Mouse (Mus musculus) spleen, adult 2 months (tissue): ENCODE measurements at regions not wholly inside any gene's neighbourhood (a gene's known extent, or its start where the extent isn't known, plus 50 kb on each side); places are given as distances from the start of the nearest gene placed in this dataset.

ENCODE experiments used
- DNase-seq, 2 experiments: peaks; one replicate each; pipeline versions ENCODE4 v3.0.0 to v3.0.0-alpha.2; 2012 to 2021; ENCODE audit warnings: low spot score in 2 of 2, low read depth in 1 of 2
- H3K27ac ChIP-seq: fragments of 200-500 bp; 2 replicates; pipeline ENCODE4 v1.5.1; 2012; ENCODE audit warnings: low read length, inconsistent platforms; ENCODE audit not compliant: insufficient read depth
- H3K27me3 ChIP-seq: fragments of 200-500 bp; 2 replicates; pipeline ENCODE4 v1.6.1; 2012; ENCODE audit warnings: mild to moderate bottlenecking, moderate library complexity, low read length, inconsistent platforms; ENCODE audit not compliant: control insufficient read depth, insufficient read depth
- H3K36me3 ChIP-seq: fragments of 200-500 bp; 2 replicates; pipeline ENCODE4 v1.6.1; 2012; ENCODE audit warnings: mild to moderate bottlenecking, low read length, inconsistent platforms; ENCODE audit not compliant: control insufficient read depth, insufficient read depth
- H3K4me1 ChIP-seq: fragments of 200-500 bp; 2 replicates; pipeline ENCODE4 v1.6.1; 2011; ENCODE audit warnings: inconsistent platforms; ENCODE audit not compliant: control insufficient read depth, insufficient read depth, insufficient read length
- H3K4me3 ChIP-seq: fragments of 200-500 bp; 2 replicates; pipeline ENCODE4 v1.5.1; 2011; ENCODE audit warnings: mild to moderate bottlenecking, inconsistent platforms; ENCODE audit not compliant: insufficient read depth, insufficient read length; ENCODE audit errors: extremely low read depth
- CTCF ChIP-seq: fragments of 200-500 bp; IDR thresholded peaks from 2 replicates; pipeline ENCODE4 v1.5.1; 2011; ENCODE audit warnings: mild to moderate bottlenecking, inconsistent platforms; ENCODE audit not compliant: insufficient read depth, insufficient read length, insufficient replicate concordance; ENCODE audit errors: extremely low read depth
- POLR2A ChIP-seq: fragments of 200-500 bp; IDR thresholded peaks from 2 replicates; pipeline ENCODE4 v1.6.1; 2011; ENCODE audit warnings: low read depth, low read length, inconsistent platforms
- WGBS: fragments of 180-500 bp; shearing (Covaris S2); methylation state at CpG from one replicate; pipeline ENCODE4 v1.1.7; 2018; 5-methylcytosine and 5-hydroxymethylcytosine counted together

DNA sequence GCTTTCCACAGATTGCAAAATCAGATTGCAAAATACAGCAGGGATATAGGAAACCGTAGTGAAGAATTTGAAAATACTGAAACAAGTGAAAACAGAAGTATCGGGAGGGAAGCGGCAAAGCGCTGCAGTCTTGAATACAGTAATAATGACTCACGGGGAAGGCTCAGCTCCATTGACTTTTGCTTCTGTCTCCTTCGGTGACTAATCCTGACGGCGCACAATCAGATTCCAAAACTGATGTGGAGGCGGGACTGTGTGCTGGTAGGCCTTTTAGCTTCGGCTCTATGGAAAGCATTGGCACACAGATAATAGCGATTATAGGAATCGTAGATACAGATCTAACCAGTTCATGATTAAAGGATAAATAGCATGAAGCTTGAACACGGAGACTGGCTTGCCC is 2912.1 kb upstream of the Gm7489 start:
- no peak overlapping the region for H3K27ac ChIP-seq
- H3K4me3 ChIP-seq = no peak overlapping the region
- no peaks in the 10 kb centered on the region for H3K27me3 ChIP-seq
- TF ChIP-seq CTCF = no peak
- TF ChIP-seq POLR2A = no peak
- H3K4me1 ChIP-seq = no peaks in the 10 kb centered on the region
- 90% methylated on average over 13 of the region's 13 CpGs for WGBS
- no peak for DNase-seq
- H3K36me3 ChIP-seq = no peaks in the 10 kb centered on the region

DNA sequence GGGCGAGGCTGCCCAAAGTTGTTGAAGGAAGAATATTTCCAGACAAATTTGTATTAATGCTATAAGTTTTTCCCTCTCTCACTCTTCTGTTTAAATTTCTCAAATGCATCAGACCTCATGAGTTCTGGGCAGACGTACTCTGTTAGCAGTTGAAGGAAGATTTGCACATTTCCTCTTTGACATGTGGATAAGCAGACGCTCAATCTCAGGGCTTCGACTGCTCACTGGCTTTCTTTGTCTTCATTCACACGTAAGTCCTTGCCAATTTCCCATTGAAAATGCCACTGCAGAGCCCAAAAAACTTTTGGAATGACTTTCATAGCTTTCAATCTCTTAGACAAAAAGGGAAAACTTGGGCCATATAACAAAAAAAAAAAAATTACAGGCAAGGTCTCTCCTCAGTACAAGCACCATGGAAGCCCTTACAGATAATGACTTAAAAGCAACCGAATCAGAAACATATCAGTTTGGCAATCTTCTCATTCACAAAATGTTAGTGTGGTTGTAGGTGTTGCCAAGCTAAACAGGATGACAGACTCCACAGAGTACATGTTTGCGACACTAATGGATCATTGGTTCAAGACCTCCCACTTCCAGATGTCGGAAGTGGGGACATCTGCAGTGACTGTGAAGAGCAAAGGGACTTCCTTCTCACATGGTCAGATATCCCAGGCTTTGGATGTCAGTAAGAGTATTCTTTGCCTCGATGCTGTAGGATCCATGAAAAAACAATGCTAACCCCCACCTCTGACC is 2910.5 kb upstream of the Gm7489 start:
- Histone ChIP-seq H3K36me3 (no peaks in the 10 kb centered on the region), H3K4me1 (no peaks in the 10 kb centered on the region), H3K4me3 (no peak overlapping the region), H3K27me3 (no peaks in the 10 kb centered on the region), H3K27ac (no peak overlapping the region)
- 86% methylated on average over 9 of the region's 9 CpGs for WGBS
- no peak for TF ChIP-seq POLR2A
- TF ChIP-seq CTCF = no peak
- DNase-seq = no peak

- H3K4me1 ChIP-seq = no peaks in the 10 kb centered on the region
- 86% methylated on average over 4 of the region's 4 CpGs for WGBS
- H3K4me3 ChIP-seq = no peak overlapping the region
- no peak overlapping the region for H3K27ac ChIP-seq
- H3K27me3 ChIP-seq = no peaks in the 10 kb centered on the region
- no peak for DNase-seq
- TF ChIP-seq CTCF = no peak
- no peak for TF ChIP-seq POLR2A
- no peaks in the 10 kb centered on the region for H3K36me3 ChIP-seq
Measured at GRCm38 (mm10) chr15:50989457-50989856, 2895.2 kb upstream of the Gm7489 start.

GRCm38 (mm10) chr15:50991667-50992066 is 2893.0 kb upstream of the Gm7489 start:
- no peaks in the 10 kb centered on the region for H3K27me3 ChIP-seq
- H3K36me3 ChIP-seq = no peaks in the 10 kb centered on the region
- H3K4me3 ChIP-seq = no peak overlapping the region
- DNase-seq = no peak
- no peak overlapping the region for H3K27ac ChIP-seq
- no peak for TF ChIP-seq CTCF
- TF ChIP-seq POLR2A = no peak
- whole genome bisulfite sequencing = 87% methylated on average over 4 of the region's 4 CpGs
- no peaks in the 10 kb centered on the region for H3K4me1 ChIP-seq

GRCm38 (mm10) chr15:50992246-50992645 is 2892.5 kb upstream of the Gm7489 start:
- H3K4me3 ChIP-seq = no peak overlapping the region
- WGBS = 76% methylated on average over 2 of the region's 2 CpGs
- no peak for DNase-seq
- no peaks in the 10 kb centered on the region for H3K36me3 ChIP-seq
- H3K27me3 ChIP-seq = no peaks in the 10 kb centered on the region
- no peak overlapping the region for H3K27ac ChIP-seq
- H3K4me1 ChIP-seq = no peaks in the 10 kb centered on the region
- TF ChIP-seq CTCF = no peak
- no peak for TF ChIP-seq POLR2A

- Histone ChIP-seq H3K4me3 (no peak overlapping the region), H3K27me3 (no peaks in the 10 kb centered on the region), H3K27ac (no peak overlapping the region), H3K4me1 (no peaks in the 10 kb centered on the region), H3K36me3 (no peaks in the 10 kb centered on the region)
- WGBS = 73% methylated on average over 5 of the region's 5 CpGs
- DNase-seq = no peak
- TF ChIP-seq CTCF (no peak), POLR2A (no peak)
Measured at GRCm38 (mm10) chr15:50993121-50993520, 2891.6 kb upstream of the Gm7489 start.

DNA sequence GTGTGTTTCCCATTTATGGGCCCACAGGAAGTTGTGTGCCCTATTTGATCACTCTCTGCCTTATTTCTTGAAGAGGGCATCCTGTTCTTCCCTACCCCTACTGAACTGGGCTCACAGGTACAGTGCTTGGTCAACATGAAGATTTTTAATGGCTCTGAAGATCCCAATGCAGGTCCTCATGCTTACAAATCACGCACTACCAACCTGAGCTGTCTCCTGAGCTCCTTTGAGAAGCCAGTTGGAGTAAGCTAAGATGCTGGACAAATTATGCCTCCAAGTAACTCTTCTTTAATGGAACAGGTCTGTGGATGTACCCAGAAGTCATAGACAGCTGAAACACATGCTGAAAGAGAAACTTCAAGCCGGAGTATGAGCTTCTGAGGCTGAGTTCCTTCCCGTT is 2889.0 kb upstream of the Gm7489 start:
- no peak overlapping the region for H3K27ac ChIP-seq
- H3K4me3 ChIP-seq = no peak overlapping the region
- no peaks in the 10 kb centered on the region for H3K4me1 ChIP-seq
- H3K27me3 ChIP-seq = no peaks in the 10 kb centered on the region
- no peaks in the 10 kb centered on the region for H3K36me3 ChIP-seq
- no peak for DNase-seq
- 94% methylated on average over 3 of the region's 3 CpGs for WGBS
- TF ChIP-seq CTCF = no peak
- no peak for TF ChIP-seq POLR2A

GRCm38 (mm10) chr15:50996296-50996695 is 2888.4 kb upstream of the Gm7489 start:
- no peaks in the 10 kb centered on the region for H3K27me3 ChIP-seq
- 90% methylated on average over 4 of the region's 4 CpGs for WGBS
- TF ChIP-seq CTCF (no peak), POLR2A (no peak)

More at GRCm38 (mm10) chr15:50996296-50996695, 2888.4 kb upstream of the Gm7489 start:
- H3K4me3 ChIP-seq = no peak overlapping the region
- no peaks in the 10 kb centered on the region for H3K4me1 ChIP-seq
- H3K36me3 ChIP-seq = no peaks in the 10 kb centered on the region
- no peak for DNase-seq
- H3K27ac ChIP-seq = no peak overlapping the region
